Mouse (Mus musculus): ENCODE measurements around the gene Sertad1.

Sertad1 gene

DNA sequence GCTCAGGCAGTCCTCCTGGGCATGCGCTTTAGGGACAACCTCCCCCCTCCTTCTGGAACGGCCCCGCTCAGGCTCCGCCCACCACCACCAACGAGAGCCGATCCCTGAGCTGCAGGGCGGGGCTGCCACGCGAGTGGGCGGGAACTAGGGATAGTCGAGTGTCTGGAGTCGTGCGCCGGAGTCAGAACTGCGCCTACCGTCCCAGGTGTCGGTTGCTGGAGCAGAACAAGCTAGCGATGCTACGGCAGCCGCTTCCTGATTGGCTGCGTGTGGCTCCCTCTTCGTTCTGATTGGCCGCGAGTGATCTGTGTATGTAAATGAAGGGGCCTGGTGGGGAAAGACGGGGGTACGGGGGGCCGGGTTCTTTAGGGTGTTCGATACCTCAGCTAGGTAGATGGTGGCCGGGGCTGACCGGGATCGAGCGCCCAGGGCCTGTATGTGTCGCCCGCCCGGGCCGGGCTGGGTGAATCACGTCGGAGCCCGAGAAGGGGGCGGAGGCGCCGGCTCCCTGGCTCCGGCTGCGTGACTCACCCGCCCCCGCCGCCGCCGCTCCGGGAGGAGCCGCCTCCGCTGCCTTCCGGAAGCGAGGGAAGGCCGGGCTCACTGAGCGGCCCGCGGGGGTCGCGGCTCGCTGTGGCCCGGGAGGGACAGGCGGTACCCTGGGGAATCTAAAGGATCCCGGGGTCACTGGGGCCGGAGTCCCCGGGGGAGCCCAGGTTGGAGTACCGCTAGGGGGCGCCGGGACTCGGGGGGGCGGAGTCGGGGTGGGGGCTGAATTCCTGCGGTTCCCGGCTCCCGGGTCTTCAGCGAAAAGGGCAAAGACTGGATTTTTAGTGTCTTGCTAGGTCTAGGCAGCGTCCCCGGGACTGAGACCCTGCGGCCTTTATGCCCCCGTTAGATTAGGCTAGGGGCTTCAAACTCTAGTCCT, at the start of gene Sertad1:
Gene Sertad1, plus strand, starts transcription at position 141 of the 928 bp plus-strand sequence.
- WGBS: 1% methylated on average over 80 of the region's 80 CpGs

DNA sequence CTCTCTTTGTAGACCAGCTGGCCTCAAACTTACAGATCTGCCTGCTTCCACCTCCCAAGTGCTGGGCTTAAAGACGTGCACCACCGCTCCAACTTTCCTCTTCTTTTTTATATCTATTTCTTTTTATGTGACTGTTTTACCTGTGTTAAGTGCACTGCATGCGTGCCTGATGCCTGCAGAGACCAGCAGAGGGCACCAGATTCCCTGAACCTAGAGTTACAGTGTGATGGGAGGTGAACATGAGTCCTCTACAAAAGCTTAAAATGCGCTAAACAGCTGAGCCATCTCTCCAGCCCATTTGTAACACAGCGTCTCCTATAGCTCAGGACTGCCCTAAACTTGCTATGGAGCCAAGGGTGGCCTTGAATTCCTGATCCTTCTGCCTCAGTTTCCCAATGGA, 49.2 kb upstream of the Sertad1 start:
- WGBS: 71% methylated on average over 5 of the region's 5 CpGs

DNA sequence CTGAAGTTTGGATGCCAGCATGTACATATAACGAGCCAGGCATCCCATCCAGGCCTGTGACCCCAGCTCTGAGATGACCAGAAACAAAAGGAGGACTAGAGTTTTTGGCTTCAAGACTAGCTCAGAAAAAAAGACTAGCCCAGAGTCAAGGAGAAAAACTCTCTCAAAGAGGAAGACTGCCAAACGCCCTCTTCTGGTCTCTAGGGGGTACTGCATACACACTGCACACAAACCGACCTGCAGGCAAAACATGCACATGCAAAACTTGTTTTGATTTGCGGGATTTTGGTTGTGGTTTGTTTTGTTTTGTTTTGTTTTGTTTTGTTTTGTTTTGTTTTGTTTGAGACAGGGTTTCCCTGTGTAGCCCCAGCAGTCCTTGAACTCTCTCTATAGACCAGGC, 46.7 kb upstream of the Sertad1 start:
- 80% methylated on average over 4 of the region's 4 CpGs for WGBS

DNA sequence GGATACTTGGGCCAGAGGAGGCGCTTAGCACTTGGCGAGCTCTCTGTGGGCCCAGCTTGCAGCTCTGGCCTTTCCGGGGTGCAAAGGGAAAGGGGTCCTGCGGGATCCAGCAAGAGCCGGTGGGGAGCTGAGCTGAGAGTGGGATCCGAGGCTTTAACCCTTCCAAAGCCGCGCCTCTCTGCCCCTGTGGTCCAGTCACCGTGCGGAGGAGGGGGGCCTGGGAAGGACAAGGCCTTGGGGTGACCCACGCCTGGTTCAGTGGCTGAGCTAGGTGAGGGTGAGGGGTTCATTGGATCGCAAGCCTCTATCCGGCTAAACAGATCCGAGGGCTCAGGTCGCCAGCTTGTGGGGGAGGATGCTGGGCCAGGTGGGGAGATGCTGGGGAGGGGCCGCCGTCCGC, 40.7 kb upstream of the Sertad1 start:
- 7% methylated on average over 18 of the region's 18 CpGs for WGBS

DNA sequence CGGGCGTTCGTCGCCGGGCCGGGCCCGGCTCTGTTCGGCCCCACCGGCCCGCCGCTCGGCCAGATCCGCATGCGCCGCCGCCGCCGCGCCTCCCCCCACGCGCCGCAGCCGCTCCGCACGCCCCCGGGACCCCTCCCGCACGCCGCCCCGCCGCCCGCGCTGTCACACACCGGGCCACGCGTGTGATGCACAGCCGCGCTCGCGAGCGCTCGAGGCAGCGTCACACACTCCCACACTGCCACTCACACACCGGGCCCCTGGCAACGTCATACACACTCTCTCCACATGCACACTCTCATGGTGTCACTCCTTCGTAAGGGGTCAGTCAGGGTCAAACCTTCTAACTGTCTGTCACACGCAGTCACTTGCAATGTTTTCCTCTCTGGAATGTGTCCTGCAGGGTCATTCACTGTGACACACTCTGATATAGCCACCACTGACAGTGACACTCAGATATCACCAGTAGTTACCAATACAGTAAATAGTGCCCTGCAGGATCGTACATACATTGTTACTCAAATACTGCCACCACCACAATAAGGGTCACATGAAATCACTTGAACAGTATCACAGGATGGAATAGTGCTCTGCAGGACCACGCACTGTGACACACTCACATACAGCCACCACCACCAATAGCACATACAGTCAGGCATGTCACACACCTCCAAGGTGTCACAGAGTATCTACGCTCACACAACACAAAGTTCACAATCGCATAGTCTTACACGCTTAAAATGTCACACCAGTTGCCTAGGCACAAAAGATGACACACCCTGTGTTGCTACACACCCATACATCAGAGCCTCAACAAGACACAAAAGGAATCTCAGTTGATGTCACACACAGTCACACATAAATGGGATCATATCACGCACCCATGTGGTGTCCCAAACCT, 39.9 kb upstream of the Sertad1 start:
- 4% methylated on average over 53 of the region's 53 CpGs for WGBS

DNA sequence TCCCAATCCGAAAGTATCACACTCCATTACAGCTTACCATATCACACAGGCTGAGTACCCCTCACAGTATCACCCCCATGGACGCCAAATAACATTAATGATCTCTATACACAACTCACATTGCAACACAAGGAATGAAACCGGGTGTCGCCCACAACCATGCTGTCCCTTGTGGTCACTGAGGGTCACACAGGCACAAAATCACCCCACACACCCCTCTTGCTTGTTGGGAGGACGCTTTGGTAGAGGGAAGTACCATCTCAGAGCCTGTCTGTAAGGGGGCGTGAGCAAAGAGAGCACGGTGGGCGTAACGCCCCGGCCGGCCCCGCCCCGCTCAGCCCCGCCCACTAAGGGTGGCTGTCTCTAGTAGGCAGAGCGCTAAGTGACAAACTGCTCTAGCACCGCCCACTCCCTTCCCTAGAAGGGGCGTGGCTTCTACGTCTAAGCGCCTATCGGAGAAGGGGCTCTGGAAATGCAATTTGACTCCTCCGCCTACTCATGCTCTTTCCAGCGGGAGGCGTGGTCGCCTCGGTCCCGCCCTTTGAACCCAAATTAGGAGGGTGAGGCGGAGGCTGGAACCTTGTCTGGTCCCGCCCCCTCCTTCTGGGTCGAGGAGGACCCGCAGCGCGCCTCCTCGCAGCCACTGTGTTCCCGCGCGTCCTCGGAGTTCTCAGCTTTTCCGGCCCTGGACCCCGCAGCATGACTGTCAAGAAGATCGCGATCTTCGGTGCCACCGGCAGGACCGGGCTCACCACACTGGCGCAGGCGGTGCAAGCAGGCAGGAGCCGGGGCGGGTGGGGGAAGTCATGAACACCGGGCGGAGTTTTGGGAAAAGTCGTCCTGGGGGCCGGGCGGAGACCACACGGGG, 39.1 kb upstream of the Sertad1 start, which contains the start of the genes Sptbn4 and Blvrb:
Gene Sptbn4, minus strand, starts transcription at position 268 of the 868 bp plus-strand sequence.
Gene Blvrb, plus strand, starts transcription at position 560 of the 868 bp plus-strand sequence.
- under 1% methylated on average over 54 of the region's 54 CpGs for WGBS

DNA sequence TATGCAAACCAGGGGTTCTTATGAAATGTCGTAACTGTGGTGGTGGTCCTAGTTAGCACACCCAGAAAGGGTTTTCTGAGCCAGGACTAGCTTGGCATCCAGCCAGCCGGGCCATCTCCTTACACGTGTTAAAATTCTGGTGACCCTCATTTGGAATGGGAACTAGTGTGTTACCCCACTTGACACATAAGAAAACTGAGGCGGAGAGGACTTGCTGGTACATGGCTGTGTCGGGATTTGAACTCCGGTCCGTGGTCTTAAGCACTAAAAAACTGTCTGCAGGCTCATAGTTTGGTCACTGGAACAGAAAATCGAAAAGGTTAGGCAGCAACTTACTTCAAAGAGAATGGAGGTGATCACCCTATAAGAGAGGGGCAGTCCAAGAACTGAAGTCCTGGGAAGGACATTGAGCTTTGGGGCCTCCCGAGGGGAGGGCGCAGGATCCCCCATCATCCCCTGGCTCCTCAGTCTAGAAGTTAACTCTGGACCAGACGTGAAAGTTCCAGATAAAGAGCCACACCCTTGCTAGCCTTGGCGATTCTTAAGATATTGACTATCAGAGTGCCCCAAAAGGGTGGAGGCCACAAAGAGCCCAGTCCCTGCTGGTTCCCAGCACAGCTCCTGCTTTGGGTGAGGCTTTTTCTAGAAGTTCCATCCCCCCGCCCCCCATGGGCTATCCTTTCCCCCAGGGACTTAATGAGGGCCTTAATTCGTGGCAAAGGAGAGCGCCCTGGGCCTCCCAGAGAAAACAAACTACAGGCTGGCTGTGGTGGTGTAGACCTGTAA, 38.1 kb upstream of the Sertad1 start:
- 59% methylated on average over 15 of the region's 15 CpGs for WGBS

DNA sequence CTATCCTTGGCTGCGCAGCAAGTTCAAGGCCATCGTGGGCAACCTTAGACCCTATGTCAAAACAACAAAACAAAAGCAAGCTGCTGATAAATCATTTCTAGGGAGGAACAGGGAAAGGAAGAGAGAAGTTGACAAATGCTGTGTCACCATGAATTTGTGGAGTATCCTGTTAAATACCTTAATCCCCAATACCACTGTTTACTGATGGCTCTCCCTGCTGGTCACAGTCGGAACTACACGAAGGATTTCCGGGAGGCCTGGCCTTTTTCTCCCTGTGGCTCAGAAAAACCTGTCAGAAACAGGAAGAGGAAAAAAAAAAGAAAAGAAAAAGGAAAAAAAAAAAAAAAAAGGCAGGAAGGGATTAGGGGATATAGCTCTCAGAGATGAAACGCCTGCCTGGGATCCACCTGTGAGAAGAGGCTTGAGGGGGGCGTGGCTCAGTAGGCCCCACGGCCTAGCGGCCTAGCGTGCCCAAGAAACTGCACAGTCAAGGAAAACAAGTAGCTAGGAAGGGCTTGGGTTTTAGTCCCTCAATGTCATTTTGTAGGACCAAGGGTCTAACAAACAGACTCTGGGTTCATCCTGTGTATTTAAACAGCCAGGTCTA, 37.4 kb upstream of the Sertad1 start:
- 65% methylated on average over 10 of the region's 10 CpGs for WGBS

DNA sequence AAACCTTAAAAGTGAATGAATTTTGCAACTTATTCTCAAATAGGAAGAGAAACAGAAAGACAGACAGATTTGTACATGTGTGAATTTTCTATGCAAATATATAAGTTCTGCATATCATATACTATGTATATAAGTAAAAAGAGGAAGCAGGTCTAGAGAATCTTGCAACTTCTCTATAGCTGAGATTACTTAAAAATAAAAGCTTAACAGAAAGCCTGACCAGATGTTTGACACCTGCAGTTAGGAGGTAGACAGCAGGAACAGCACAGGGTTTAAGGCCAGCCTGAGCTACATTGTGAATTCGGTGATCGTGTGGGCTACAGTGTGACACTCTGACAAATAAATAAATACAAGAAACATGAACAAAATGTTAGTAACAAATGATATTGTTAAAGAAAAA, 35.4 kb upstream of the Sertad1 start:
- 97% methylated on average over 2 of the region's 2 CpGs for WGBS

DNA sequence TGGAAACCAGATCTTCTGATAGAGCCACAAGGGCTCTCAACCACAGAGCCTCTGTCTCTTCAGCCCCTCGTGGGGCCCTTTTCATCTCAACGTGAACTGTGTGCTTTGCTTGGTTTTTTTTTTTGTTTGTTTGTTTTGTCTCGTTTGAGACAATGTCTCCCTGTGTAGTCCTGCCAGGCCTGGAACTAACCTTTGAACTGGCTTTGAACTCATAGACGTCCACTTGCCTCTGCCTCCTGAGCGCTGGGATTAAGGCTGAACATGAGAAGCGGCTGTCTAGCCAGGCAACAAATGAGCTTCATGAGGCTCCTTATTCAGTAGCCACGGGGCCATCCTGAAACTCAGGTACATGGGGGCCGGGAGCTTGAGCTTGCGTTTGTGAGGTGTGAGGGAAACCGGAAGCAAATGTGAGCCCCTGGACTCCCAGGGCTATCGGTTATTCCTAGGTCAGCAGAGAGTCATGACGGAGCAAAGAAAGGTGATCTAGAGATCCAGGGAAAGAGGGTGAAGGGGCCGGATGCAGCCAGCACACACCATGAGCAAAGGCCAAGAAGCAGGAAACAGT, 34.4 kb upstream of the Sertad1 start:
- 72% methylated on average over 13 of the region's 13 CpGs for WGBS

DNA sequence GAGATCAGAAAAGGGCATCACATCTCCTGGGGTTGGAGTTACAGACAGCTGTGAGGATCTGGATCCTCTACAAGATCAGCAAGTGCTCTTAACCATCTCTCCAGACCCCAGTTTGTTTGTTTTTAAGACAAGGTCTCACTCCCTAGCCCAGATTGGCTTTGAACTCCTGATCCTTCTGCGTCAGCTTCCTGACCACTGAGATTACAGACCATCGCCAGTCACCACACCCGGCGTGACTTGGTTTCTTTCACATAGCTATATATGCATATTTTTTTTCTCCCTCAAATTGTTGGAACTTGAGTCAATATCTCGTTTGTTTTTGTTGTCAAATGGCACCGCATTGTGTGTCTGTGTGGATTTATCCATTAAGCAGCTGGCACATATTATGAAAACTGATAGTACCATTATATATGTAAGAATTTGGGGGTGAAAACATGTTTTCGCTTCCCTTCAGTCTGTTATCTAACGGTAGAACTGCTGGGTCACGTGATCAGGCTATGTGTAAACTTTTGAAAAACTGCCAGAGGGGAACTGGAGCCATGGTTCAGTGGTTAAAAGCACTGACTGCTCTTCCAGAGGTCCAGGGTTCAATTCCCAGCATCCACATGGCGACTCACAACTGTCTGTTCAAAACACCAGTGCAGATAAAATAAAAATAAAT, 32.1 kb upstream of the Sertad1 start:
- WGBS: 77% methylated on average over 10 of the region's 10 CpGs

DNA sequence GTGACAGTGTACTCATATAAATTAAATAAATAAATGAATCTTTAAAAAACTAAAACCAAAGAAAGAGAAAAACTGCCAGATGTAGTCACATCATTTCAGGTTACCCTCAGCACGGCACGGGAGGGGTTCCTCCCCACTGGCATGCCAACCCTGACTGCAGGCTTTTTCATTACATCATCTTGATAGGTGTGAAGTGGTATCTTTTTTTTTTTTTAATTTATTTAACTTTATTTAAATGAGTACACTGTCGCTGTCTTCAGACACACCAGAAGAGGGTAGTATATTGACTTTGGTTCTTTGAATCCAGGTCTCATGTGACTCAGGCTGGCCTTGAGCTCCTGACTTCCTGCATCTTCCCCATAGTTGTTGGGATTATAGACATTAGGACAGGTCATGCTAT, 31.4 kb upstream of the Sertad1 start:
- 88% methylated on average over 3 of the region's 3 CpGs for WGBS

DNA sequence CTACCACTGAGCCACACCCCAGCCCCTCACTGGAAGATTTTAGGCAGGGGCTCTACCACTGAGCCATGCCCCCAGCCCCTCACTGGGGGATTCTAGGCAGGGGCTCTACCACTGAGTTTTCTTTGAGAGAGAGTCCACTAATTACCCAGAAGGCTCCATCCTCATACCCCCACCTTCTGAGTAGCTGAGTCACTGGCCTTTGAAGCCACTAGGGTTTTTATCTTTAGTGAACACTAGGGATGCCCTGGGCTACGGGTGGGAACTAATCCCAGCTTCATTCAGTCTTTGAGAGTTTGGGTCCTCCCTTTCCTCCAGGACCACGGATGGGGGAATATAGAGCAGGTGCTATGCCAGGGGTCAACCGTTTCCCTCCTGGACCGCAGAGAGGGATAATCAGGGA, 28.1 kb upstream of the Sertad1 start:
- 91% methylated on average over 4 of the region's 4 CpGs for WGBS

DNA sequence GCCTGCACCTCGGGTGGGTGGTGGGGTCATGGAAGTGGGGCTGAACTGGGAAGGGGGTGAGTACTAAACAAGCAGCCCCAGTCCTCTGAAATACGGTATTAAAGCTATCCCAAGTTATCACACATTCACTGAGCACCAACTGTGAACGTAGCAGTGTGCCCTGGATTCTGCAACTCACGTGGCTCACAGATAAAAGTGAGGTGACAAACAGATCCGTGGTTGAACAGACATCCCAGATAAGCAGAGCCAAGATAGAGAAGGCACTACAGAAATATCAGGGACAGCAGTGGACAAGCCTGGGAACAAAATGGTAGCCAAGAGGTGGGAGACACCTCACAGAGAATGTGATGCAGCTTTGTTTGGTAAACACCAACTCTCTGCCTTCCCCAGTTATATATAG, 27.1 kb upstream of the Sertad1 start:
- WGBS: 87% methylated on average over 5 of the region's 5 CpGs

DNA sequence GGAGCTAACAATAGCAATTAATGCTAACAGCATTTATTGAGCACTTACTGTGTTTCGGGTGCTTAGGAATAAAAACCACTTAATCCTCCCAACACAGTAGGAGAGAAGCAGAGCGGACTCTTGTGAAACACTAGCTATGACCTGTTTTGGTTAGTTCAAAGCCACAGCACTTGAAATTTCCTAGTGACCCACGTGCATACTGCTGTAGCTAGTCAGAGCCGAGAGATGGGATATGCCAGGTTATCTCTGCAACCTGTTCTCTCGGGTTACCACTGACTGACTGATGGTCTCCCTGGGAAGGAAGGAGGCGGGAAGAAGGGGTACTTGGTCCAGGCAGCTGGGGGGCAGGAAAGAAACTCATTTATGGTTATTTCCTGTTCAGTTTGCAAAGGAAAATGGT, 26.2 kb upstream of the Sertad1 start:
- WGBS: 91% methylated on average over 6 of the region's 6 CpGs

DNA sequence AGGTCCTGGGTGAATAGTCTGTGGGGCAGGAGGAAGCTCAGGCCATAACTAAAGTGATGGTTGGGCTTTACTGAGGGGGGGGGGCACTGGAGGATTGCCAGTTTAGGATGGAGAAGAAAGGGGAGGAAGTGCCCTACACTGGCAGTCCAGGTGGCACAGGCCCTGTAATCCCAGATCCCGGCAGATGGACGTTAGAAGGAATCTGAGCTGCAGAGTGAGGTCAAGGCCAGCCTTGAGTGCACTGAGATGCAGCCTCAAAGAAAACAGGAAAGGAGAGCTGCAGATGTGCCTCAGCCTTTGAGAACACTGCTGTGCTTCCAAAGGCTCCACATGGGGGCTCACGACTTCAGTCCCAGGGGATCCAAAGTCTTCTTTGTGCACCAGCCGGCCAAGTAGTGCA, 19.1 kb upstream of the Sertad1 start:
- WGBS: 47% methylated on average over 4 of the region's 4 CpGs

DNA sequence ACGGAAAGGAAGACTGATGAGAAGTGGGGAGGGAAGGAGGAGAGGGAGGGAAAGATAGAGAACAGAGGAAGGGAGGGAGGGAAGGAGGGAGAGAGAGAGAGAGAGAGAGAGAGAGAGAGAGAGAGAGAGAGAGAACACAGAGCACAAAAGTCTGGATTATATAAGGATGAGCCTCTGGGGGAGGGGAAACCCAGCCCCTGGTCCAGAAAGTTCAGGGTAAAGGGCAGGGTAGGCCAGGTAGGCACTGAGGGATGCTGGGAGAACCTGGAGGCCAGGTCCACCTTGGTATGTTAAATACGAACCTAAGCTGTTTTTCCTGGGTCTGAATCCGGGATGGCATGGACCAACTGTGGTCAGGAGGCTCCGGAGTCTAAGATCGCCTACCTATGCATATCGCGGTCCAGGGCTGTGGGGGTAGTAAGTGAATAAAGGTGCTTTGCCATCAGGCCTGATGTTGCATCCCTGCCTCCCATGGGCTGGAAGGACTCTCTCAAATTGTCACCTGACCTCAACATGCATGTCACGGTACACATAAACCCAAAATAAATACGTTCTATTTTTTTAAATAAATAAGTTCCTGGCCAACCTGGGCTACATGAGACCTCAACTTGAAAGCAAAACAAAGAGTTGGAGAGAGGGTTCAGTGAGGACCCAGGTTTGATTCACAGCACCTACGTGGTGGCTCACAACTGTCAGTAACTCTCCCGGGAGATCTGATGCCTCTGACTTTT, 15.2 kb upstream of the Sertad1 start:
- 92% methylated on average over 11 of the region's 11 CpGs for WGBS

DNA sequence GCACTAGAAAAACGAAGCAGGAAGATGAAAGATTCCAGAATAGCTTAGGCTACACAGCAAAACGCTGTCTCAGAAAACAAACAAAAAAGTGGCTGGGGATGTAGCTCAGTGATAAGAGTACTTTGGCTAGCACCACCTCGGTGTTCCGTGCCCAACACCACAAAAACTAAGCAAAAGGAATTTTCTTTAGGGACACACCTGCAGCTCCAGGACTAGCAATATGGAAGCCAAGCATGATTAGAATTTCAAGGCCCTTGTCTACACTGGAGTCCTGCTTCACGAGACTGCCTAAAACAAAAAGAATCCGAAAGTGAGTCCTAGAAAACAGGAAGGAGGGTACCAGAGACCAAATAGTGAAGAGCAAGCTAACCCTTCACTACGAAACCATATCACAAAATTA, 14.1 kb upstream of the Sertad1 start:
- WGBS: 8% methylated on average over 7 of the region's 7 CpGs
